Comparison of ENCODE assay signal across 7 mouse cellular contexts in the genomic region with DNA sequence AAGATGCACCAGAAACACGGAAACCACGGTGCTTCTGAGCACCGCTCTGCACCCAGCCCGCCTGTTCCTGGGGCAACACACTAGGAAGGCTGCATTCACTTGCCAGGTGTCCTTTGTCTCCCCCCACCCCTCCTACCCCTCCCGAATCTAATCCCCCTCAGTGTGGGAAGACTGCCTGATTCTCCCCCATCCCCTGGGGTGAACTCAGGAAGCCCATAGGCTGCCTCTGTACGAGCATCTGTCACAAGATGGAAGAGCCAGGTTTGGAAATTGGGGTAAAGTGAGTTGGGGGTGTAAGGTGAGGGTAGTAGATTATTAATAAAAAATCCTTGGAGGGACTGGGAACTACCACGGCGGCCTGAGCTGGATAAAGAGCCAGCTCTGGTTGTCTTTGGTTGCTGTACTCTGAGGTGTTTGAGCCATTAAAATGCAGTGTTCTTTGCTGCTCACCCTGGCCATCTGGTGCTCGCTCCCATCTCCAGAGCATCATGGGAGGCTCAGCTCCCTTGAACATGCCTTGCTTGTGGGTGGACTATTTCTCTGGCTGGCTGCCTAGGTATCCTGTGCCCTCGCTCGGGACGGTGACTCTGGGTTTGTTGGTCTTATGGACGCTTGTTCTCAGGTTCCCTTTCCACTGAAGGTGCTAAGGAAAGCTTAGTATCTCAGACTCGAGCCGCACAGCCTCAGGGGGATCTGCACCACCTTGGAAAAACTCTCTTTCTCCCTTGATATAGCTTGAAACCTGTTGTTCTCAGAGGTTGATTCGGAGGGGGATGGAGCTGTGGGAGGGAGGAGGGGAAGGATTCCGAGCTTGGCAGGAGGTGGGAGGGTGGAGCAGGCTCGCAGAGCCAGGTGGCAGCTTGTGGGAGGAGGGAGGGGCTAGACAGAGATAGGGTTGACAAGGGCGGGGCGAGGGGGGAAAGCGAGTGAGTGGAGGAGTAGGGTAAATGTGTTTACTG.
DNase-seq lines count a peak whose midpoint lies in the region; ATAC-seq and TF ChIP-seq lines count a peak whose summit lies in the region.

No protein-coding gene starts in this region.

- no peak for TF ChIP-seq EP300 in CH12.LX (IDR thresholded peaks at IDR 0.05; ENCODE audit: low read length)

- no peak overlapping the region for H3K9ac ChIP-seq in CH12.LX (ENCODE audit: insufficient read depth, low read depth)
- no peak overlapping the region; the same call in 1 of the 2 replicates for H3K9ac ChIP-seq in forebrain, embryonic 12.5 days
- no peak overlapping the region for H3K9ac ChIP-seq in midbrain, embryonic 15.5 days
- H3K9ac ChIP-seq in intestine, postnatal 0 days (ENCODE audit: low read depth, low read length): no peak overlapping the region

- DNase-seq in CH12.LX (ENCODE audit: extremely low read depth) (no peak), ZHBTc4 (ENCODE audit: low read depth, low spot score) (peak; percentile 48)
- DNase-seq in layer of hippocampus, adult 8-10 months (ENCODE audit: low spot score in 2 of 2): peak; percentile 72 to 78
- DNase-seq in thymus, adult 2 months: no peak

- no peak overlapping the region for H3K4me3 ChIP-seq in CH12.LX (replicated peaks in 1 of 3; ENCODE audit: low read depth in 2 of 3, low read length in 2 of 3, poor library complexity in 1 of 3)
- H3K4me3 ChIP-seq in forebrain, embryonic 12.5 days (replicated peaks): 0 out of 2 replicates have a peak overlapping the region, but pooled peaks have one; percentile 1
- H3K4me3 ChIP-seq in midbrain, embryonic 15.5 days: no peak overlapping the region
- no peak overlapping the region for H3K4me3 ChIP-seq in thymus, adult 2 months (ENCODE audit: control insufficient read depth, insufficient read depth, low read length)
- no peak overlapping the region for H3K4me3 ChIP-seq in intestine, postnatal 0 days (ENCODE audit: low read depth, low read length)

- dilution Hi-C loops in CH12.LX (cut with MboI; ENCODE audit: extremely low pct_ligation_motif_present, extremely low pct_unique_long_range_greater_than_20kb, low sequenced_read_pairs): no loop called here

- no peak for TF ChIP-seq POLR2A in CH12.LX (IDR thresholded peaks at IDR 0.05; ENCODE audit: low read depth, low read length)
- TF ChIP-seq POLR2A in thymus, adult 2 months (IDR thresholded peaks at IDR 0.05; ENCODE audit: control insufficient read depth, extremely low read depth, insufficient read depth, low read length, poor library complexity): no peak

- WGBS in forebrain, embryonic 12.5 days: 5% methylated on average over 21 of the region's 21 CpGs
- WGBS in midbrain, embryonic 15.5 days: 7% methylated on average over 21 of the region's 21 CpGs
- whole genome bisulfite sequencing in thymus, adult 2 months: 16% methylated on average over 21 of the region's 21 CpGs
- 7% methylated on average over 21 of the region's 21 CpGs for WGBS in intestine, postnatal 0 days

- H3K4me2 ChIP-seq in CH12.LX (ENCODE audit: insufficient read depth, low read depth, poor library complexity, severe bottlenecking): peak overlapping the region; percentile 9; the same call in 1 of the 2 replicates
- H3K4me2 ChIP-seq in forebrain, embryonic 12.5 days: peak overlapping the region; percentile 42
- peak overlapping the region; percentile 29 for H3K4me2 ChIP-seq in midbrain, embryonic 15.5 days
- H3K4me2 ChIP-seq in intestine, postnatal 0 days (replicated peaks; ENCODE audit: low read depth): no peak overlapping the region

- no peak overlapping the region for H3K27ac ChIP-seq in CH12.LX (ENCODE audit: insufficient read depth, low read depth)
- H3K27ac ChIP-seq in forebrain, embryonic 12.5 days: peak overlapping the region; percentile 68
- H3K27ac ChIP-seq in midbrain, embryonic 15.5 days: peak overlapping the region; percentile 36; the same call in 1 of the 2 replicates
- no peak overlapping the region for H3K27ac ChIP-seq in thymus, adult 2 months (ENCODE audit: control insufficient read depth, insufficient read depth, low read length)
- no peak overlapping the region for H3K27ac ChIP-seq in intestine, postnatal 0 days (ENCODE audit: low read depth, low read length)

- ATAC-seq in forebrain, embryonic 12.5 days (ENCODE audit: low FRiP score): peak; percentile 70; the same call in 1 of the 2 replicates
- ATAC-seq in midbrain, embryonic 15.5 days (replicated peaks): no peak; the same call in 1 of the 2 replicates
- ATAC-seq in intestine, postnatal 0 days: no peak

- no peaks in the 10 kb centered on the region for H3K36me3 ChIP-seq in CH12.LX (replicated peaks in 1 of 2; ENCODE audit: control insufficient read depth in 1 of 2, insufficient read depth in 1 of 2, low read length in 1 of 2)
- H3K36me3 ChIP-seq in forebrain, embryonic 12.5 days (replicated peaks): no peaks in the 10 kb centered on the region
- no peaks in the 10 kb centered on the region for H3K36me3 ChIP-seq in midbrain, embryonic 15.5 days (replicated peaks)
- no peaks in the 10 kb centered on the region for H3K36me3 ChIP-seq in thymus, adult 2 months (ENCODE audit: control insufficient read depth, insufficient read depth, low read length)
- no peaks in the 10 kb centered on the region for H3K36me3 ChIP-seq in intestine, postnatal 0 days (ENCODE audit: control insufficient read depth, insufficient read depth)

- in situ Hi-C loops in CH12.LX (cut with MboI; ENCODE audit: low pct_ligation_motif_present, low pct_unique_long_range_greater_than_20kb, low sequenced_read_pairs): no loop called here

- H3K27me3 ChIP-seq in CH12.LX (replicated peaks): peaks cover 26% of the 10 kb centered on the region
- no peaks in the 10 kb centered on the region for H3K27me3 ChIP-seq in forebrain, embryonic 12.5 days
- no peaks in the 10 kb centered on the region for H3K27me3 ChIP-seq in midbrain, embryonic 15.5 days (replicated peaks)
- H3K27me3 ChIP-seq in thymus, adult 2 months (ENCODE audit: control insufficient read depth, insufficient read depth, low read length): no peaks in the 10 kb centered on the region
- H3K27me3 ChIP-seq in intestine, postnatal 0 days (replicated peaks; ENCODE audit: control insufficient read depth, insufficient read depth, low read length): no peaks in the 10 kb centered on the region

- H3K9me3 ChIP-seq in CH12.LX (replicated peaks; ENCODE audit: low read length): no peaks in the 10 kb centered on the region
- no peaks in the 10 kb centered on the region for H3K9me3 ChIP-seq in forebrain, embryonic 12.5 days
- no peaks in the 10 kb centered on the region for H3K9me3 ChIP-seq in midbrain, embryonic 15.5 days
- no peaks in the 10 kb centered on the region for H3K9me3 ChIP-seq in intestine, postnatal 0 days (ENCODE audit: control insufficient read depth)

- no peaks in the 10 kb centered on the region for H3K4me1 ChIP-seq in CH12.LX (ENCODE audit: control insufficient read depth in 1 of 2, insufficient read depth in 2 of 2)
- H3K4me1 ChIP-seq in forebrain, embryonic 12.5 days: peaks cover 14% of the 10 kb centered on the region
- H3K4me1 ChIP-seq in midbrain, embryonic 15.5 days: peaks cover 13% of the 10 kb centered on the region
- no peaks in the 10 kb centered on the region for H3K4me1 ChIP-seq in thymus, adult 2 months (replicated peaks; ENCODE audit: control insufficient read depth, insufficient read depth, low read length)
- H3K4me1 ChIP-seq in intestine, postnatal 0 days (replicated peaks; ENCODE audit: control insufficient read depth, insufficient read depth, low read length): no peaks in the 10 kb centered on the region

- TF ChIP-seq RAD21 in CH12.LX (IDR thresholded peaks at IDR 0.05; ENCODE audit: low read depth, low read length): no peak

- H3K79me2 ChIP-seq in CH12.LX (replicated peaks; ENCODE audit: control insufficient read depth, extremely low read depth, insufficient read depth, poor library complexity, severe bottlenecking): no peaks in the 10 kb centered on the region

- TF ChIP-seq CTCF in CH12.LX (conservative IDR thresholded peaks at IDR 0.05 in 1 of 2, IDR thresholded peaks at IDR 0.05 in 1 of 2; ENCODE audit: low read depth in 2 of 2, low read length in 2 of 2): no peak
- no peak for TF ChIP-seq CTCF in thymus, adult 2 months (IDR thresholded peaks at IDR 0.05; ENCODE audit: borderline replicate concordance, control insufficient read depth, extremely low read depth, insufficient read depth, low read length, poor library complexity)
- no peak for TF ChIP-seq CTCF in intestine, postnatal 0 days (IDR thresholded peaks at IDR 0.05; ENCODE audit: low read depth)

TF ChIP-seq in CH12.LX, 34 proteins besides CTCF, POLR2A, EP300 and RAD21:
- no peak for TF ChIP-seq CHD1 (IDR thresholded peaks at IDR 0.05; ENCODE audit: low read depth, low read length)
- no peak for TF ChIP-seq PAX5 (IDR thresholded peaks at IDR 0.05; ENCODE audit: low read length)
- TF ChIP-seq MEF2A (IDR thresholded peaks at IDR 0.05; ENCODE audit: borderline replicate concordance, low read depth, low read length): no peak
- no peak for TF ChIP-seq HCFC1 (IDR thresholded peaks at IDR 0.05; ENCODE audit: low read depth, low read length)

Comparison
In these comparisons a context has a peak if more than half of its experiments do, and no peak if none do; other contexts are left out.
1. DNase-seq: peak in ZHBTc4 (single experiment) and layer of hippocampus, adult 8-10 months (2 of 2); none in CH12.LX (single experiment) and thymus, adult 2 months (single experiment).
2. H3K27ac ChIP-seq: peak in forebrain, embryonic 12.5 days (single experiment) and midbrain, embryonic 15.5 days (single experiment); none in CH12.LX (single experiment), thymus, adult 2 months (single experiment) and intestine, postnatal 0 days (single experiment).